Mouse (Mus musculus) kidney, adult 2 months (tissue): ENCODE measurements around the gene Tmem79. TPM values are rescaled to one million over a fixed set of nuclear protein-coding genes. Genes with fewer than 3 reads are reported as not detected.

Experiments
- DNase-seq: peaks from one replicate; pipeline ENCODE4 v3.0.0; 2021
- H3K27ac ChIP-seq: fragments of 200-500 bp; 2 replicates; pipeline ENCODE4 v1.5.1; 2012; ENCODE audit warnings: low read depth, low read length, control low read depth, inconsistent platforms; ENCODE audit not compliant: insufficient read depth
- H3K27me3 ChIP-seq: fragments of 200-500 bp; replicated peaks from 2 replicates; pipeline ENCODE4 v1.6.1; 2012; ENCODE audit warnings: mild to moderate bottlenecking, moderate library complexity, low read length, inconsistent platforms; ENCODE audit not compliant: control insufficient read depth, insufficient read depth
- H3K36me3 ChIP-seq: fragments of 200-500 bp; 2 replicates; pipeline ENCODE4 v1.6.1; 2012; ENCODE audit warnings: mild to moderate bottlenecking, moderate library complexity, low read length, inconsistent platforms; ENCODE audit not compliant: control insufficient read depth, insufficient read depth
- H3K4me1 ChIP-seq: fragments of 200-500 bp; 2 replicates; pipeline ENCODE4 v1.6.1; 2011; ENCODE audit warnings: low read length; ENCODE audit not compliant: control insufficient read depth, insufficient read depth
- H3K4me3 ChIP-seq: fragments of 200-500 bp; 2 replicates; pipeline ENCODE4 v1.5.1; 2011; ENCODE audit warnings: mild to moderate bottlenecking, low read depth, low read length, control low read depth; ENCODE audit not compliant: insufficient read depth
- CTCF ChIP-seq: fragments of 200-500 bp; conservative IDR thresholded peaks from 2 replicates; pipeline ENCODE4 v1.5.1; 2011; ENCODE audit warnings: low read depth, mild to moderate bottlenecking, control low read depth, low read length, moderate library complexity, mixed read lengths; ENCODE audit not compliant: insufficient read depth, insufficient read length
- POLR2A ChIP-seq: fragments of 200-500 bp; IDR thresholded peaks from one replicate; pipeline ENCODE4 v1.6.1; 2011; ENCODE audit warnings: low read depth, low read length, control low read depth
- WGBS: fragments of 180-500 bp; shearing (Covaris S2); methylation state at CpG from one replicate; pipeline ENCODE4 v1.1.7; 2018; 5-methylcytosine and 5-hydroxymethylcytosine counted together
- polyA plus RNA-seq: library from polyadenylated mRNA; depleted of rRNA; stranded (reverse); fragments of >200 nt; gene quantifications from 2 replicates; pipeline ENCODE4 v1.2.3, GENCODE M21; 2012

The Tmem79 gene
- polyA plus RNA-seq, 1 experiment = 14.1 TPM

- Histone ChIP-seq H3K4me3 (no peak overlapping the region), H3K27me3 (no peaks in the 10 kb centered on the region), H3K4me1 (no peaks in the 10 kb centered on the region), H3K27ac (no peak overlapping the region), H3K36me3 (peaks cover 4% of the 10 kb centered on the region; the same call in 1 of the 2 replicates)
- TF ChIP-seq POLR2A (no peak), CTCF (no peak)
- WGBS = 70% methylated on average over 3 of the region's 3 CpGs
- DNase-seq = no peak
Measured at GRCm38 (mm10) chr3:88359989-88360388, 24.0 kb upstream of the Tmem79 start.

DNA sequence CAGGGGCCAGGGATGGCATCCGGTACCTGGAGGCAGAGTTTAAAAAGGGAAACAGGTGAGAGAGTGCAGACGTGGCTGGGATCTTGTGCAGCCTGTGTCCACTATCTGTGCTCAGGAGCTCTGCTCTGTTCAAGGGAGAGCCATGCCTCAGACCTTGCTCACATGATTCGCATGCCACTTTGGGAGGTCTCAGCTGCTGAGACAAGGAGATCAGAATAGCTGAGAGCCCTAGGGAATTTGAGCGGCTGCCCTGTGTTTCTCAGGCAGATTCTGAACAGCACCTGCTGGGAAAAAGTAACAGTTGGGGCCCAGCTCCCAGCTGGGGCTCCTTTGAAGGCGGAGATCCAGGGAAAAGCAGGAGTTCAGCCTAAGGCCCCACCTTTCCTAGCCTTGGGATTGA is 23.6 kb upstream of the Tmem79 start:
- Histone ChIP-seq H3K27ac (no peak overlapping the region), H3K4me1 (no peaks in the 10 kb centered on the region), H3K27me3 (no peaks in the 10 kb centered on the region), H3K36me3 (peaks cover 4% of the 10 kb centered on the region; the same call in 1 of the 2 replicates), H3K4me3 (no peak overlapping the region)
- TF ChIP-seq CTCF (no peak), POLR2A (no peak)
- DNase-seq = no peak
- WGBS = 82% methylated on average over 5 of the region's 5 CpGs

DNA sequence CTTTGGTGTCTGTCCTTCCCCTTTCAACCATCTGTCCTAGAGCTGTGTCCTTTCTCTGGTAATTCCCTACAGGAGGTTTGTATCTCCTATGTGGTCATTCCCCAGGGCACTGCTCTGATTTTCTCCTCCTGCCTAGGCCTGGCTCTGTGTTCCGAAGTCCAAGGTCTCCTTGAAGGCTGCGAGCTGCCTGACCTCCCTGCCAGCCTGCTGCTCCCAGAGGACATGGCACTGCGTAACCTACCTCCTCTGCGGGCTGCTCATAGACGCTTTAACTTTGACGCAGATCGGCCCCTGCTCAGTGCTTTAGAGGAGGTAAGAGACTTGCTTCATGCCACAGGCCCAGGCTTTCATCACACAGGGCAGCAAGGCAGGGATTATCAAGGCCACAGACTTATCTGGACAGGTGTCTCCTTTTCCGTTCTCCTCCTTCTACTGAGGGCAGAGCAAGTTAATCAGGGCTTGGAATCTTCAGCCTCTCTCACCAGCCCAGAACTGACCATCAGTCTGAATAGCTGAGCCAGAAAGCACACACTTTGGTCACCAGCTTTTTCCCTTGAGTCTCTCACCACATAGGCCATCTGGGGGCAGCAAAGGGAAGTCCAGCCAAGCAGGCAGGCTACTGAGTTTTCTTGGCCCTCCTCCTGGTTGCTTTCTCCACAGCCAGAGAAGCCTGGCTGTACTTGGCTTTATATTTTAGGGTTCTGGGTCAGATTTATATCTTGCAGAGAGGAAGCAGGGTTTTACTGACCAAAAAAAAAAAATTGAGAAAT is 18.6 kb upstream of the Tmem79 start:
- no peak overlapping the region for H3K4me3 ChIP-seq
- H3K27ac ChIP-seq = 0 out of 2 replicates have a peak overlapping the region, but pooled peaks have one; percentile 32
- TF ChIP-seq POLR2A (no peak), CTCF (no peak; the same call in 1 of the 2 replicates)
- H3K4me1 ChIP-seq = peaks cover 4% of the 10 kb centered on the region; the same call in 1 of the 2 replicates
- H3K36me3 ChIP-seq = peaks cover 7% of the 10 kb centered on the region; the same call in 1 of the 2 replicates
- 64% methylated on average over 8 of the region's 8 CpGs for WGBS
- no peaks in the 10 kb centered on the region for H3K27me3 ChIP-seq
- peak; percentile 67 for DNase-seq

GRCm38 (mm10) chr3:88352907-88353306 is 17.0 kb upstream of the Tmem79 start:
- no peak overlapping the region for H3K4me3 ChIP-seq
- H3K27me3 ChIP-seq = no peaks in the 10 kb centered on the region
- WGBS = 88% methylated on average over 9 of the region's 9 CpGs
- H3K4me1 ChIP-seq = peaks cover 4% of the 10 kb centered on the region; the same call in 1 of the 2 replicates
- no peak overlapping the region for H3K27ac ChIP-seq
- DNase-seq = no peak
- H3K36me3 ChIP-seq = peaks cover 4% of the 10 kb centered on the region
- TF ChIP-seq POLR2A (no peak), CTCF (no peak)

GRCm38 (mm10) chr3:88350732-88351131 is 14.8 kb upstream of the Tmem79 start:
- TF ChIP-seq POLR2A (no peak), CTCF (no peak)
- Histone ChIP-seq H3K4me1 (peaks cover 4% of the 10 kb centered on the region; the same call in 1 of the 2 replicates), H3K4me3 (no peak overlapping the region), H3K27ac (no peak overlapping the region), H3K36me3 (peaks cover 4% of the 10 kb centered on the region), H3K27me3 (no peaks in the 10 kb centered on the region)
- 84% methylated on average over 13 of the region's 13 CpGs for WGBS
- no peak for DNase-seq

DNA sequence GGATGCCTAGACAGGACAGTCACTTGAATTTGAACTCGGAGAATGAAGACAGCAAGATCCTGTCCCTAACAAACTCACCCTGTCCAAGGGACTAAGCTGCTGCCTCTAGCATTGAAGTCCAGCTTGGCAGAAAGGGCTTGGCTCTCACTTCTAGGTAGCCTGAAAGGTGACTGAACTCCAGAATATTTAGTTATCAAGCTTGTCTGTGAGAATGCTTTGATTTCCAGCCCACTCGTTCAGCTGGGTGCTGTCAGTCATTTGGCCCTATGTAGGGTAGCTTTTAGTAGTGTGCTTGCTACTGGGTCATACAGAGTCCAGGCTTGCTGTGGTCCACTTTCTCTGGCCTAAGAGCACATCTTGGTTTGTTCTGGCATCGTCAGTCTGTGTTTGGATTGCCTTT is 3.1 kb upstream of the Tmem79 start:
- Histone ChIP-seq H3K36me3 (peaks cover 2% of the 10 kb centered on the region), H3K27me3 (no peaks in the 10 kb centered on the region), H3K4me3 (no peak overlapping the region), H3K4me1 (peaks cover 10% of the 10 kb centered on the region; the same call in 1 of the 2 replicates), H3K27ac (no peak overlapping the region)
- TF ChIP-seq POLR2A (no peak), CTCF (no peak)
- WGBS = 63% methylated on average over 3 of the region's 3 CpGs
- no peak for DNase-seq

DNA sequence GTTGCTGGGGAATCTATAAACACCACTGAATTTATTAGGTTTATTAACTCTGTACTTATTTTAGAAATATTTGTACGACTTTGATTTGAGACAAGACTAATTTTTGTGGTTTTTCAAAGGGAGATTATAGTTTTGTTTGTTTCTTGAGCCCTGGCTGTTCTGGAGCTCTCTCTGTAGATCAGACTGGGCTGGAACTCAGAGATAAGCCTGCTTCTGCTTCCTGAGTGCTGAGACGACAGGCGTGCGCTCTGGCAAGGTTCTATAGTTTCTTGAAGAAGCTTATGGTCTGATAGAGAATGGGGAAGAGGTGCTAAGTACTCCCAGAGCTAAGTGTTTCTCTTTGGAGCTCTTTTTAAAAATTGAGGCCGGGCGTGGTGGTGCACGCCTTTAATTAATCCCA is 2.4 kb upstream of the Tmem79 start:
- Histone ChIP-seq H3K27me3 (no peaks in the 10 kb centered on the region), H3K36me3 (peaks cover 2% of the 10 kb centered on the region), H3K4me3 (no peak overlapping the region), H3K4me1 (peaks cover 10% of the 10 kb centered on the region; the same call in 1 of the 2 replicates), H3K27ac (no peak overlapping the region)
- DNase-seq = no peak
- TF ChIP-seq CTCF (no peak), POLR2A (no peak)
- WGBS = 93% methylated on average over 7 of the region's 7 CpGs
